Mouse (Mus musculus) lung, postnatal 0 days (tissue): ENCODE data around the gene Gm28269.

ENCODE experiments used
- CTCF ChIP-seq: IDR thresholded peaks from 2 replicates; pipeline ENCODE4 v1.5.1; 2016; ENCODE audit warnings: antibody characterized with exemption, mild to moderate bottlenecking
- EP300 ChIP-seq: IDR thresholded peaks from 2 replicates; pipeline ENCODE4 v1.6.1; 2016; ENCODE audit warnings: antibody characterized with exemption, mild to moderate bottlenecking, control low read depth

- TF ChIP-seq CTCF (no peak), EP300 (no peak)
Measured at GRCm38 (mm10) chrX:21704470-21704869, 40.4 kb downstream of the Gm28269 start.
